Mouse (Mus musculus) olfactory bulb, adult 2 months (tissue): ENCODE measurements around the gene Mtfr1l.

ENCODE experiments used
- CTCF ChIP-seq: fragments of 200-500 bp; IDR thresholded peaks from 2 replicates; pipeline ENCODE4 v1.5.1; 2012; ENCODE audit warnings: low read depth, mild to moderate bottlenecking, low read length, moderate library complexity; ENCODE audit not compliant: insufficient read depth
- POLR2A ChIP-seq: fragments of 200-500 bp; IDR thresholded peaks from 2 replicates; pipeline ENCODE4 v1.6.1; 2012; ENCODE audit warnings: mild to moderate bottlenecking, low read depth, low read length, moderate library complexity; ENCODE audit not compliant: insufficient read depth

DNA sequence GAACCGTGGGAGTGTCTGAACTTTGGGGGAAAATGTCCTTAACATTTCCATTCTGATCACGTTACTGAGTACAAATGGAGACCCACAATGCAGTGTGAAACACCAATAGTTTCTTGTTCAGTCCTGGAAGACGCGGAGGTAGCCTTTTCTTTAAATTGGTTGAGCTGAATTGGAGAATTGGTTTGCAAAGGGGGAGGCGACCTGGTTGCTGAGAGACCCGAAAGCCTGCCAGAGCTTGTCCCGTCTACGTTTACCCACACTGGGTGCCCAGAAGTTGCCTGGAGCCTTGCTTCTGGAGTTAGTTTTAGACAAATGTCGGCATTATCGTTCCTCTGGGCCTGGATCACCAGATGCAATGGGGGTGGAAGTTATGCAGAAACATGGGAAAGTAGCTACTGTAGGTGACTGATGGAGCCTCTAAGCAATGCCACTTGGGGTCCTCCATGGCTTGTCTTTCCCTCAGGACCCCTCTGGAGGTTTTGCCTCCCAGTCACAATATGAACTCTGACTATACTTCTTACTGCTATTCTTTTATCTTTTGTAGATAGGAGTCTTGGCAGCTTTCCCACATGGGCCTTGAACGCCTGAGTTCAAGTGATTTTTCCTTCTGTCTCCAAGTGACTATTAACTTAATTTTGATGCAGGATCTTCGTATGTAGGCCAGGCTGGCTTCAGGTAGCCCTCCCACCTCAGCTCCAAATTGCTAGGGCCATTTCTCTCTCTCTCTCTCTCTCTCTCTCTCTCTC is 37.0 kb downstream of the Mtfr1l start:
- TF ChIP-seq CTCF = no peak
- no peak for TF ChIP-seq POLR2A
